Mouse (Mus musculus) lung, adult 2 months (tissue): ENCODE results near the gene Rtn4r.

Experiments
- CTCF ChIP-seq: fragments of 200-500 bp; IDR thresholded peaks from 2 replicates; pipeline ENCODE4 v1.5.1; 2011; ENCODE audit warnings: mild to moderate bottlenecking, low read length, control low read depth; ENCODE audit not compliant: insufficient read depth
- POLR2A ChIP-seq: fragments of 200-500 bp; IDR thresholded peaks from 2 replicates; pipeline ENCODE4 v1.6.1; 2011; ENCODE audit warnings: low read depth, mild to moderate bottlenecking, control low read depth, low read length, borderline replicate concordance; ENCODE audit errors: extremely low read depth

DNA sequence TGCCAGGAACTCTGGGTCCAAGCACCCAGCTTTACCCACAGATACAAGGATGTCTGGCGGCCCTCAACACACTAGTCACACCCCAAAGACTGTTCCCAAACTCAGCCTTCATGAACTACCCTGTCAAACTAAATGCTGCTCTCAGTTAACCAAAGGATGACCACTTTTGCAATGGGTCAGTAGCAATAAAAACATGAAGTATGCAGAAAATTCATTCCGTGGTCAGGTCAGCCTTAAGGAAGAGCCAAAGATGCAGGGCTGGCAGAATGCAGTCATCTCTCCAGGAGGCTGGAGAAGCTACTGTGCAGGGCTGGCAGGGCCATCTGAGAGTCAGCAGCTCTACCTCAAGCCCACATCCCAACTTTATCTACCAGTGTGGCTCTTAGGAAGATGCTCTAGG, 48.1 kb upstream of the Rtn4r start:
- TF ChIP-seq CTCF, result no peak
- TF ChIP-seq POLR2A, result no peak
